Mouse (Mus musculus) adrenal gland, postnatal 36 days (tissue): ENCODE measurements around the gene Ntm. TPM values are rescaled to one million over a fixed set of nuclear protein-coding genes. Genes with fewer than 3 reads are reported as not detected.

Source experiments
- DNase-seq, 2 experiments: peaks; one replicate each; pipeline ENCODE4 v3.0.0; 2021; ENCODE audit warnings: mixed read lengths in 1 of 2
- long read RNA-seq, 2 experiments: library from polyadenylated mRNA; stranded (forward); transcript quantifications; one replicate each; pipeline ENCODE4 v2.0.0; 2021; ENCODE audit warnings: borderline sequencing depth in 2 of 2
- total RNA-seq, 2 experiments: library from RNA; stranded (reverse); gene quantifications; 2 replicates each; pipeline ENCODE4 v1.2.3; 2021

The Ntm gene
- total RNA-seq: 1 to 10 TPM in 1 of 2 experiments, under 1 TPM in 1; 0.33 to 1.1 TPM
- long read RNA-seq, experiment 1: 0 reads
- long read RNA-seq, experiment 2: 0 reads

- DNase-seq: peak; percentile 37 to 46
Measured at GRCm38 (mm10) chr9:29962978-29963377, at the start of gene Ntm. Gene Ntm (minus strand): TSS chr9:29963141.

DNA sequence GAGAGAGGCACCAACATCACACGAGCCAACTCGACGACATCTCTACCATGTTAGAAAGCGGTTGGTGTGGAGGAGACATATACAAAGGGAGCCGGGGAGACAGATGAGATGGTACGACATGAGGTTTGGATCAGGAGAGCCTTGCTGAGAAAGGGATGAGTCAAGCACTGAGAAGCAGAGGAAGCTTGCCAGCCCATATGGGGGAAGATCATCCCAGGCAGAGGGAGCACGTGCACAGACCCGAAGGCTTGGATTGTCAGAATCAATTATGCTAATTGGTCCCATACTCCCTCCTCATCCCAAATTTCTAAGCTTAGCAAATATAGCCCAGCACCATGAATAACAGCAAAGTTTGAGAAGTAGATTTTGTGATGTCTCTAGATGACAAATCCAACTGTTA, 42.8 kb upstream of the Ntm start:
- no peak for DNase-seq

GRCm38 (mm10) chr9:30003612-30004011, 40.7 kb upstream of the Ntm start:
- DNase-seq: peak; percentile 82 to 84

- no peak for DNase-seq
Measured at GRCm38 (mm10) chr9:29981177-29981915, 18.4 kb upstream of the Ntm start.

- peak; percentile 7 to 24 for DNase-seq
Measured at GRCm38 (mm10) chr9:29961954-29962867, 730 bp downstream of the Ntm start.

DNA sequence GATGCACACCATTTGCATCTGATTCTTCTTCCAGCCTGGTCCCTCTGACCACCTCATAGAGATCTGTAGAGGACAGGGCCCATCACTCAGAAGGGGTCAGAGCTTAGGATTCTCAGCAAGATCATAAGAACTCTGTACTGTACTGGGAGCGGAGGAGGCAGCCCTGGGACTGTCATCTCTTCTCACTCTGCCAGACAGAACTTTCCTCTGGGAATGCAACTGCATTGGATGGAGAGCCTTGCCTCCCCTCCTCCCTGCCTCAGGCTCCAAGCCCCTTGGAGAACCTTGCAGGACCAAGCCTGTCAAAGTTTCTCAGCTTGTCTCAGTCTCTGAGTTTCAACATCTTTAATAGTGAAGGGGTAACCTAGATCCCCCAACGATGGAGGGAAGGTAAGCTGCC, 1.4 kb downstream of the Ntm start:
- no peak for DNase-seq

GRCm38 (mm10) chr9:29960741-29961140, 2.2 kb downstream of the Ntm start:
- DNase-seq: no peak

GRCm38 (mm10) chr9:29960236-29960635, 2.7 kb downstream of the Ntm start:
- DNase-seq: no peak

- no peak for DNase-seq
Measured at GRCm38 (mm10) chr9:29956936-29957335, 6.0 kb downstream of the Ntm start.

DNA sequence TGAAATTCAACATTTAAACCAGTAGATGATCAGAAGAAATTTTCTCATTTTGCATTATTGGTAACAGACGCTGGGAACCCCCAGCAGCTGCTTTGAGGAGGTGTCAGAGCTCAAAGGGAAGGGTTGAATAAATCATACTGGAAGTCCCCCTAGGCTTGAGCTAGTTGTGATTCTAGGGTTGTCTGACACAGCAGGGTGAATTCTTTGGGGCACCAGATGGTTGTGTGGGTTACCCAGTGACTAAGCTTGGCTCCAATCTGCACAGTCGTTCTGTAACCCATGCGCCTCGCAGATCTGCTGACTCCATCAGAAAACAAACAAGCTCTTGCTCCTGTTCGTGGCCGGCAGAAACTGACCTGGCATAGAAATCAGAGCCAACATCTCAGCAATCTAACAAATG, 8.9 kb downstream of the Ntm start:
- DNase-seq: no peak

DNA sequence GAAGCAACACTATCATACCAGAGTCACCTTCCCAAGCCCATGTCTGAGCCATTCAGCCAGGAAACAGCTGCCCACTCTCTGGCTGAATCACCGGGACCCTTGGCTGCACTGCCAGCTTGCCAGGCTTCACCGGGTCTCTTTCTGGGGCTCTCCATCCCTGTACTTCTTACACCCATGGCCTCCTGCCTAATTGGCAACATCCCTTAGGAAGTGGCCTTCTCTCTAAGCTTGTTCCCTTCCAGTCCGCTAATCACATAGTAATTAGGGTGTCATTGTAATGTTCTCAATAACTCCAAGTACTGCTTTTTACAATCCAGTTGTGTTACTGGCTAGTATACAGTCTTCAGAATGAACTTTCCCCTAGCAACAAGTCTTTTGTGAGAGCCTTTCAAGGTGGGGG, 13.9 kb downstream of the Ntm start:
- no peak for DNase-seq

DNA sequence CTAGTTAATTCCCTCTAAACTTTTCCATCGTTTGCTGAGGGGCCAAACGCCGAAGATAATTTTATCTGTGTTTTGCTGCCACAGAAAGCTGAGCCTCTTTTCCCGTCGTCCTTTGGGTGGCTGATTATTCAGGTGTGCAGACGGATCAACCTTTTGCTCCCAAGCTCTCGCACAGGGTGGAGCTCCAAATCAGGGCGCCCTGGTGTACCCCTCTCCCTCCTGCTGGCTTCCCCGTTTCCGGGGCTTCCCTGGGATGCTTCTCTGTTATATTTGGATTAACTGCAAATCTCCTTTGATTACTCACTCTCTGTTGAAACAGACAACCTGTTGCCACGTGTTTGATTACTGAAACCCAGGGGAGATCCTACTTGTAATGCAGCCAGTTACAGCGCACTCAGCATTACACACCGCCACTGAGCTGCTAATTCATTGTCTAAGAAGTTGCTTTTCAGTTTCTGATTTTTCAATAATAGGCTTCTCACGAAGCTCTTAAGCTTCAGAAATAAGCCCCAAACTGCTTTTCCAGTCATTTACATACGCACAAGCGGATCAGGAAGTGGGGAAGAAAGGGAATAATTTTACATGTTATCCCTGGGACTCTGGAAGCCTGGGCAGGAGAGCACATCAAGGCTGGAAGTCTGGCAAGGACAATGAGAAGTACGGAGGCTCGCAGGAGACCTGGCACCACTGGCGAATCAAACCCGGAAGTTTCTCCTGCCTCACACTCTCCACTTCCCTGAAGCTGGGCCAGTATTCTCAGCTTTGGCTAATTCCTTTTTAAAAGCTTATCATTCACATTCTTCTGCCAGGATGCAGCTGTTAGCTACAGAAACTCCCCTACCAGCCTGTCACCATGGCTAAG, 19.5 kb downstream of the Ntm start:
- DNase-seq: no peak

GRCm38 (mm10) chr9:29942183-29942952, 20.6 kb downstream of the Ntm start:
- no peak for DNase-seq

DNA sequence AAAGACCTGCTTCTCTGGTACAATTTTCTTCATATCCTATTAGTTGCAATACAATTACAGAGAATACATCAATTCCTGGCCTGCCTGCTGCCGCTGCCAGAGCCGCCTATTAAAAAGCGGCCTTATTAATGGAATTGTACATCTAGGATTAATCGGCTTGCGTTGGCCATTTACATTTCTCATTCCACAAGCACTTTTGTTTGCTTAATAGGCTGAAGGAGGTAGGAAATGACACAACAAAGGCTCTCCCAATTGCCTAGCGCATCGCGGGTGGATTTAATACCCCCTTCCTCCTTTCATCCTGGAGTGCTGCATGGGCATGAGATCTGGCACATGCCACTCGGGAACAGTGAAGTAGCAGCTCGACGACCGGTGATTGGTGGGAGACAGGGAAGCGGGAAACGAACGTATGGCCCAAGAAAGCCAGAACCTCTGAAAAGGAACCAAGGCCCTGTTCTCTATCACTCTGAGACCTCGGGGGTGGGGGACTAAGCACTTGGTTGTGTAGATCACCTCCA, 23.4 kb downstream of the Ntm start:
- DNase-seq: no peak

- no peak for DNase-seq
Measured at GRCm38 (mm10) chr9:29928796-29929195, 34.1 kb downstream of the Ntm start.

DNA sequence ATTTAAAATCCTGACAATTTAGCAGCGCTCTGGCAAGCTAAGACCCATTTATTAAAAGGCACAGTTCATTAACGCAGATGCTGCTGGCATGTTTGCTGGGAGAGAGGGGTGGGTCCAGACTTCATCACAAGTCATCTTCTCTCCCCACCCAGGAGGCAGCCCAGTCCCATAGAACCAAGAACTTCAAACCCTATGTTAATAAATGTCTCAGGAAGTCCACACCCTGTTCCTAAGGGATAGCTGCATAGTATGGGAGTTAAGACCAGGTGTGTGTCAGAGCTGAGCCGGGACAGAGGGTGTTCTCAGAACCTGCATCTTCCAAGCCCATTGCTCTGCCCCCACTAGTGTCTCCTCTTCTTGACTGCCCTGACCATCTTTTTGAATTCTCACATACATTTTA, 37.6 kb downstream of the Ntm start:
- no peak for DNase-seq

DNA sequence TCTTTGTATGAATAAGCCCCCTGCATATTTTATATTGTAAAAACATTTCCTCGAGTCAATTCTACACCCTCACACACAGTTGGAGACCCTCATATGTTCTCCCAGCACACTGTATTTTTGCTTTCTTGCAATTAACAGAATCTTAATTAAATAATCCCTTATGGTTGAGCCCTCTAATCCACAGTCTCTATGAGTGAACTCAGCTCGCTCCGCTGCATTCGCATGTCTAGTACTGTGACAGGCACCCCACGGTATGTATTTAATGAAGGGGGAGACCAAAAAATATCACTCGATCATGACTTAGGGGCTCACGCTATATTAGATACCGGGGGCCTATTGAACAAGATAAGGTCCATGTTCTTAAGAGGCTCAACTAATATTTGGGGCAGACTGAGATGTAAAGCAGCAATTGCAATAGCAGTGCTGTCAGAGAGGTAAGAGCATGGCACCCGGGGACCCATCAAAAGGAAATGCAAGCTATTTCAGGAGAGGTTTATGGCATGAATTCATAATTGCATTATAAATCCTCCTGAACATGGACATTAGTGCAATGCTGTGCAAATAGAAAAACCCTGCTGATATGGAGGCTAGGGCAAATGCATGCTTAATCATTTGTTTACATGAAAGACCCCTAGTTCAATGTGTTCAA, 64.4 kb downstream of the Ntm start:
- DNase-seq: no peak

GRCm38 (mm10) chr9:29897448-29897847, 65.5 kb downstream of the Ntm start:
- no peak for DNase-seq

DNA sequence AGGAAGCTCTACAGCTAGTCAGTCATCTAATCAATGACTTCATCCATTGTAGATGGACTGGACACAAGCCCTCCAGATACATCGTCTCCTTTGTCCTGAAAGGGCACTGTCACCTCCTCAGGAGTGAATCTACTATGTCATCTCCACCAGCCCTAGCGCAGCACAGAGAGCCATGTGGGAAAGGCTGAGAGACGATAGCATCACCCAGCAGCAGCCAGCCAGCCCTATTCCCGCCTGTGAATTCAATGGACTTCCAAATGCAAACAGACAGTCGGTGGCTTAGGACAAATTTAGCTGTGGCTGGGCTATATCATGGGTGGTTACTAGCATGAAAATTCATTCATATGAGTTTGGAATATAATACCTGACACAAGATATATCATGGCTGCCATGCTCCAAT, 70.1 kb downstream of the Ntm start:
- no peak for DNase-seq

DNA sequence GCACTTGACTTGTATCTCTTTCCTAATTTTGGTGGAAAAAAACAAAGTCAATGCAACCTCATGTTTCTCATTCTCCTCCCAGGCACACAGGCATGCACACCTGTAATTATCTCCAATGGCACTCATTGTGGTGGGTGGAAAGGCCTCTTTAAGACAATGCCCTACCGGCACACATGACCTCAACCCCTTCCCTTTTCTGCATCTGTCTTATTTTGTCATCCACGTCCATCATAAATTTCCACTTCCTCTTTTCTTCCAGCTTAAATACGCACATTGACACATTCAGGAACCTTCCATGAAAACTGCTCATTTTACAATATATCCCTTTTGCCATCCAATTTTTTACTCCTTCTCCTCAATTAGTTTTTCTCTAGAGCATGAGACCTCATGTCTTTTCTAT, 74.2 kb downstream of the Ntm start:
- DNase-seq: no peak

- no peak for DNase-seq
Measured at GRCm38 (mm10) chr9:29887924-29888323, 75.0 kb downstream of the Ntm start.
